Mouse (Mus musculus) lung, adult 2 months (tissue): ENCODE data around the gene Nek7. TPM values are rescaled to one million over a fixed set of nuclear protein-coding genes. Genes with fewer than 3 reads are reported as not detected.
A peak's percentile ranks its signal among the peaks of the same experiment; 100 is the strongest.

Source experiments
- DNase-seq: peaks from one replicate; pipeline ENCODE4 v3.0.0; 2022
- H3K4me1 ChIP-seq: fragments of 200-500 bp; 2 replicates; pipeline ENCODE4 v1.6.1; 2011; ENCODE audit warnings: low read length; ENCODE audit not compliant: control insufficient read depth, insufficient read depth
- H3K4me3 ChIP-seq: fragments of 200-500 bp; replicated peaks from 2 replicates; pipeline ENCODE3; 2011; ENCODE audit warnings: low read depth, mild to moderate bottlenecking, control low read depth, low read length; ENCODE audit errors: extremely low read depth
- CTCF ChIP-seq: fragments of 200-500 bp; IDR thresholded peaks from 2 replicates; pipeline ENCODE4 v1.5.1; 2011; ENCODE audit warnings: mild to moderate bottlenecking, low read length, control low read depth; ENCODE audit not compliant: insufficient read depth
- POLR2A ChIP-seq: fragments of 200-500 bp; IDR thresholded peaks from 2 replicates; pipeline ENCODE4 v1.6.1; 2011; ENCODE audit warnings: low read depth, mild to moderate bottlenecking, control low read depth, low read length, borderline replicate concordance; ENCODE audit errors: extremely low read depth
- WGBS: fragments of 180-500 bp; shearing (Covaris S2); methylation state at CpG from one replicate; pipeline ENCODE4 v1.1.7; 2018; 5-methylcytosine and 5-hydroxymethylcytosine counted together
- polyA plus RNA-seq: library from polyadenylated mRNA; depleted of rRNA; stranded (reverse); fragments of >200 nt; gene quantifications from 2 replicates; pipeline ENCODE4 v1.2.3, GENCODE M21; 2012

Nek7 gene
- polyA plus RNA-seq, 1 experiment: 17.3 TPM

- Histone ChIP-seq H3K4me3 (no peak overlapping the region), H3K4me1 (no peaks in the 10 kb centered on the region)
- 91% methylated on average over 6 of the region's 6 CpGs for WGBS
- DNase-seq: no peak
- no peak for TF ChIP-seq POLR2A
- no peak for TF ChIP-seq CTCF
Measured at GRCm38 (mm10) chr1:138523962-138524361, 96.0 kb downstream of the Nek7 start.

DNA sequence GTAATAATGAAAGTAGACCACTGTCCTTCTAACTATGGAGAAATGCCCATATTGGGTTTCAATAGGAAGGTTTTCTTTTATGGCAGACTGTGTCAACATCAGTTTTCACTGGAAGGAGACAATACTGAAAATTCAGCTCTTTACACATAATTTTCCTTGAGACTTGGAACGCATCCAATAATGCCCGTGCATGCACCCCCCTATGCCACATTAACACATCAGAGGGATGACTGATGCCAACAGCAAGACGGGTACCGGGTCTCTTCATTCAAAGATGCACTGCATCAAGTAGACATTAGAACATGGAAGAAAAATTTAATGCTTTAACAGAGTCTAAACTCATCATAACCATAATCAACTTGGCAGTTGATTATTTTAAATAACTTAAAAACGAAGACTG, 101.7 kb downstream of the Nek7 start:
- 51% methylated on average over 5 of the region's 5 CpGs for WGBS
- H3K4me1 ChIP-seq: peaks cover 3% of the 10 kb centered on the region
- no peak for DNase-seq
- TF ChIP-seq CTCF: no peak
- no peak for TF ChIP-seq POLR2A
- no peak overlapping the region for H3K4me3 ChIP-seq

DNA sequence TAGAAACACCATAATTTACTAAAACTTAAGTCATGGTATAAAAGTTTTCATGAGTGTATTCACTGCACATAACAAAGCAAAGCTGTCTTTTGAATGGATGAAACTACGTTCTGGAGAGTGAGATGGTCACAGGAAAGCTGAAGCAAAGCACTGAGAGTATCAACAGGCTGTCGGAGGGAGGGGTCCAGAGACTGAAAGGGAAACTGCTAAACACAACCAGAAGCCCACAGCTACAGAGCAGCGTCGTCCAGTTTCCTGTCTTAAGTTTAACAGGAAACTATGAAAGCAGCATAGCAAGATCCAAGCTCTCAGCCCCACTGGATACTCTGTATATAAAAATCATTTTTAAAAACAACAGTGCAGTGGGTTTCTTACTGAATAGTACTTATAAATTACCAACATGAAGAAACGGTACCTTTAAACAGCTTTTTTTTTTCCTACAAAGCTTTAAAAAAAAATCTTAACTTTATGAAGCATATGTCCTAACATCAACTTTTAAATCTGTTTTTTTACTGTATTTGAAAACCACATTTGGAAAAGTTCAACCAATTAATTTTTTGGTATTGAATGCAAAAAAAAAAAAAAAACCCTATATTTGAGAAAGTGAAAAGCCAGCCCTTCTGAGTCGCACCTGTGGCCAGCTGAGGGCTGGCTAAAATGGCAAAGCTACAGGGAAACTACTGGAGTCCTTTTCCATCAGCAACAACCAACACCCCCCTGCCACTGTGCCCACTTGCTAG, 102.4 kb downstream of the Nek7 start:
- Histone ChIP-seq H3K4me1 (peaks cover 3% of the 10 kb centered on the region), H3K4me3 (no peak overlapping the region)
- TF ChIP-seq CTCF (no peak), POLR2A (no peak)
- no peak for DNase-seq
- WGBS: 35% methylated on average over 6 of the region's 6 CpGs

DNA sequence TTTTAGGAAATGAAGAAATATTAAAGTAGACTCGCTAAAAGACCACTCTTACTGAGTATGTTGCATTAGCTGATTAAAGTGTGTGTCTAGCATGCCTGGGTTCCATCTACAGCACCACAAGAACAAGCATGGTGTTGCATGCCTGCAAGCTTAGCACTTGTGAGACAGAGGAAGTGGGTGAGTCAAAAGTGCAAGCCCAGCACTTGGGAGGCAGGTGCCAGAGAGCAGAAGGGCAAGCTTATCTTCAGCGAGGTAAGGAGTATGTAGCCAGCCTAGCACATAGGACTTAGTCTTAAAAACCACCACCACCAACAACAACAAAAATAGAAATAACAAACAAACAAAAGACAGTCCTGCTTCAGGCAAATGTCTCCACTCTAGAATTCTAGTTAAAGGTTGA, 103.0 kb downstream of the Nek7 start:
- 49% methylated on average over 2 of the region's 2 CpGs for WGBS
- no peak for TF ChIP-seq CTCF
- no peak for TF ChIP-seq POLR2A
- Histone ChIP-seq H3K4me3 (no peak overlapping the region), H3K4me1 (peaks cover 3% of the 10 kb centered on the region)
- no peak for DNase-seq

DNA sequence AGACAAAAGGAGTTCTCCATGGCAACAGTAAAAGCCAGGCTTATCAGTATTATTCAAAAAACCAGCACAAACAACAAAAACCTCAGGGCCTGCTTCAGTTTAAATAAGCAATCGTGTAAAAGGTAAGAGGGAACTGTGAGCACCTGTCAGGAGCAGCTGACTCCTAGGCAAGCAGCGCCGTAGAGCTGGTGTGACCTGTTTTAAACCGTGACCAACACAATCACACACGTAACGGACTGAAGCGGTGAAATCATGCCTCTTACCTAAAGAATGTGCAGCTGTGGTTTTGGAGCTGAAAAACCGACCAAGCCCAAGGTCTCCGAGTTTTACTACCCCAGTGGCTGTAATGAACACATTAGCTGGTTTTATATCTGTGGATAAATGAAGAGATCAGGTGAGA, 104.6 kb downstream of the Nek7 start:
- peaks cover 3% of the 10 kb centered on the region for H3K4me1 ChIP-seq
- H3K4me3 ChIP-seq: no peak overlapping the region
- TF ChIP-seq POLR2A (no peak), CTCF (no peak)
- 66% methylated on average over 9 of the region's 9 CpGs for WGBS
- DNase-seq: no peak

- no peak overlapping the region for H3K4me3 ChIP-seq
- peaks cover 3% of the 10 kb centered on the region for H3K4me1 ChIP-seq
- 79% methylated on average over 4 of the region's 4 CpGs for WGBS
- TF ChIP-seq CTCF: no peak
- no peak for TF ChIP-seq POLR2A
- DNase-seq: no peak
Measured at GRCm38 (mm10) chr1:138513982-138514381, 106.0 kb downstream of the Nek7 start.

DNA sequence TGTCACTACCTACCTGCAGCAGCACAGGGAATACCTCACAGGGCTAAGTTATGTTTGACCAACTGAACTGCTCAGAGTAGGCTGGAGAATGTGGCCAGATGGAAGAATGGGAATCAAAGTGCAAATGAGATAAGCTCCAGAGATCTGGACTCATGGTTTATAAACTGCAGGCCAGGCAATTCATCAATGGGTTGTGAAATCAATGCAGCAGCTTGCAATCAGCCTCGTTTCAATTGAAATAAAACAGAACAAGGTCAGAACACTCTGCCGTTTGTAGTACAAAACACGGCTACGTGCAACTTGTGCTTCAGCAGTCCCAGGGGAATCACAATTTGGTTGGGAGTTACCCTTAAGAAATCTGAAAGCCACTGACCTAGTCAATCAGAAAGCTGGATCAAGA, 109.4 kb downstream of the Nek7 start:
- TF ChIP-seq POLR2A (no peak), CTCF (no peak)
- 74% methylated on average over 4 of the region's 4 CpGs for WGBS
- H3K4me3 ChIP-seq: no peak overlapping the region
- H3K4me1 ChIP-seq: peaks cover 10% of the 10 kb centered on the region
- DNase-seq: no peak

DNA sequence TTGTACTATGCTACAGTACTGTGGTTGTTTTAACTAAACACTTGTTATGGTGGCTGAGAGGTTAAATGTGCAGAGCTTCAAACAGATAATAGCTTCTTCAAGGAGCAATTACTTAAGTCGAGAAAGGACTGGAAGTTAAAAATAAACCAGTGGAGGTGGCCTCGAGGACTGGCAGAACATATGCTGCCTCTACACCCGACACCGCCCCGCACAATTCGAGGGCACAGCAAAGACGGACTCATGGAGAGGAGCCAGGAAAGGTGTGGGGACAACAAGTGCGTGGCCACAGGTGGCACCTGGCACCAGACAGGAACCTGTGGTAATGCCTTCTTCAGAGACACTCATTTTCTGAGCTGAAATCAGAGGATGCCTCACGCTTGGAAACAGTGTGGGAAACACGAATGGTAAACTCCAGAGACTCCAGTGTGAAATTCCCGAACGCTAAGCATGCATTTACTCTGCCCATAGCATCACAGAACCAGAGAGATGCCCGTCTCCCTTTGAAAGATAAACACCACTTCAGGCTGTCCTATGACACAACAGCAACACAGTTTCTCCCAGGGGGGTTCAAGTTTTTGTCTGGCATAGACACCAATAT, 112.4 kb downstream of the Nek7 start:
- 52% methylated on average over 13 of the region's 13 CpGs for WGBS
- DNase-seq: no peak
- peaks cover 10% of the 10 kb centered on the region for H3K4me1 ChIP-seq
- no peak overlapping the region for H3K4me3 ChIP-seq
- TF ChIP-seq POLR2A (no peak), CTCF (no peak)

DNA sequence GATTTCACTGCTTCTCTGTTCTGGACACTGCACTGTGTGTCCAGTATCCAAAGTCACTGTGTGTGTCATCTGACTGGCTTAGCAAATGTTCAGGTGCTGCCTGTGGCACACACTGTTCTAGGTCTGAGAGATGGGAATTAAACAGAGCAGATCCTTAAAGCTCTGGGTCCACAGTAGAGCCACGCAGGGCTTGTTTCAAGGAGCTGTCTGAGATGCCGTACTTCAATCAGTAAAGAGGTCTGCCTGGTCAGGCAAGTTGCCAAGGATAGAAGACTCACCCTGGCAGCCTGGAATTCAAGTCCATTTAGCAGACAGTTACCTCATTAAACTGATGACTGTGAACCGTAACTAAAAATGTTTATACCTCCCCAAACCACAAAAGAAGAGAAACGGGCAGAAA, 112.9 kb downstream of the Nek7 start:
- TF ChIP-seq POLR2A (no peak), CTCF (no peak)
- Histone ChIP-seq H3K4me1 (peaks cover 10% of the 10 kb centered on the region), H3K4me3 (no peak overlapping the region)
- WGBS: 12% methylated on average over 4 of the region's 4 CpGs
- peak; percentile 26 for DNase-seq

DNA sequence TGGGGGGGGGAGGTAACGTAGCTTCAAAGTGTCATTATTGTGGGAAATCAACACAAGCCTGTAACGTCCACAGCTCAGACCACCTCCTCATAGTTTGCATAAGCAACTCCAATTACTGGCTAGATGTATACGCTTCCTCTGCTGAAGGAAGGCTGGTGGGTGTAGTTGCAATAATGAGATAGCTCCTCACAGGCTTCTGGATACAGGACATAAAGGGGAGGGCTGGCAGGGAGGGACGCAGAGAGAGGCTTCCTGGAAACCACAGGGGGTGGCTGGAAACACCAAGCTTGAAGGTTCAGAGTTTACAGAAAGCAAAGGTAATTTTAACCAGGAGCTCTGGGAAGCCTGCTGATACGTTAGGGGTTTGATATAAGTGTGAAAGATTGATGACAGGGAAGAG, 115.7 kb downstream of the Nek7 start:
- H3K4me1 ChIP-seq: peaks cover 10% of the 10 kb centered on the region
- no peak for TF ChIP-seq POLR2A
- no peak for TF ChIP-seq CTCF
- no peak overlapping the region for H3K4me3 ChIP-seq
- DNase-seq: no peak
- WGBS: 68% methylated on average over 5 of the region's 5 CpGs
